13 mouse cellular contexts compared by ENCODE assay signal in the genomic region with DNA sequence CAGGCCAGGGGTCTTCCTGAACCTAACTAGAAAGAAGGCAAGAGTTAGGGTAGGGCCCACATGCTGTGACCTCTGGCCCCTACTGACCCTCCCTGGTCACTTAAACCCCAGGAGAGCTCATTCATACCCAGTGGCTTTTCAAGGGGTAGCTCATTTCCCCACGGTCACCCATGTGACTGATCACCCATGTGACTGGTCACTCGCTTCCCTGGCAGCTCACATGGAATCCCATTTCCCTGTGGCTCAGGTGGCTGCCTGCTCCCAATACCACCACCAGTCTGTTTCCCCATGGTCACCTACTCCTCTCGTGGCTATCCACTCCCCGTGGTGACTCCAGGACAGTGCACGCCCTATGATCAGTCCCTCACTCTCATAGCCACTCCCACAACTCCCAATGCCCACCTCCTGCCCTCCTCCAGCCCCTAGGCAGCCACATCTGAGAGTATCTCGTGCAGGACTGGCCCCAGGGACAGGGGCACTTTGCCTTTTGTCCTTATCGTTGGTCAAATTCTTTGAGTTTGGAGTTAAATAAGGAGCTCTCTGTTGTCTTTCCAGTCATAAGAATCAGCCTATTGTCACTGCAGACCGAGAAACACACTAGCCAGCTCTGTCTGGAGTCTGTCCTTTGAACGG. TPM values are rescaled to one million over a fixed set of nuclear protein-coding genes. Genes with fewer than 3 reads are reported as not detected.
DNase-seq lines count a peak whose midpoint lies in the region; ATAC-seq lines count a peak whose summit lies in the region.
"Had no signal": no experiment of that assay in that cellular context is flagged by ENCODE, and none has a peak within 500 bp of the region (broad histone marks: within the 10 kb centered on the region; RNA-seq: fewer than 3 reads in every experiment).

No protein-coding gene starts in this region.

- no peaks in the 10 kb centered on the region for H3K36me3 ChIP-seq in heart, embryonic 16.5 days (ENCODE audit: control insufficient read depth, insufficient read depth)
- no peaks in the 10 kb centered on the region for H3K36me3 ChIP-seq in heart, embryonic 12.5 days
- no peaks in the 10 kb centered on the region for H3K36me3 ChIP-seq in midbrain, embryonic 12.5 days
- no peaks in the 10 kb centered on the region for H3K36me3 ChIP-seq in midbrain, embryonic 16.5 days (ENCODE audit: control insufficient read depth, insufficient read depth, low read length)
- H3K36me3 ChIP-seq in hindbrain, embryonic 12.5 days = no peaks in the 10 kb centered on the region
- H3K36me3 ChIP-seq in stomach, embryonic 16.5 days (ENCODE audit: control insufficient read depth, insufficient read depth, low read length) = no peaks in the 10 kb centered on the region
- H3K36me3 ChIP-seq: liver, embryonic 15.5 days had no signal

- H3K9ac ChIP-seq in heart, embryonic 16.5 days (ENCODE audit: low read length) = no peak overlapping the region
- no peak overlapping the region for H3K9ac ChIP-seq in heart, embryonic 12.5 days
- H3K9ac ChIP-seq in midbrain, embryonic 12.5 days (replicated peaks) = no peak overlapping the region
- H3K9ac ChIP-seq in midbrain, embryonic 16.5 days (ENCODE audit: low read depth, low read length) = no peak overlapping the region
- H3K9ac ChIP-seq in hindbrain, embryonic 12.5 days = no peak overlapping the region
- H3K9ac ChIP-seq in stomach, embryonic 16.5 days (ENCODE audit: low read length) = peak overlapping the region; percentile 37; the same call in 1 of the 2 replicates
- H3K9ac ChIP-seq: liver, embryonic 15.5 days had no signal

- H3K4me1 ChIP-seq in heart, embryonic 16.5 days (ENCODE audit: control insufficient read depth, insufficient read depth, low read length) = peaks cover 85% of the 10 kb centered on the region
- peaks cover 97% of the 10 kb centered on the region for H3K4me1 ChIP-seq in heart, embryonic 12.5 days (replicated peaks)
- H3K4me1 ChIP-seq in midbrain, embryonic 12.5 days = peaks cover 90% of the 10 kb centered on the region
- peaks cover 45% of the 10 kb centered on the region for H3K4me1 ChIP-seq in midbrain, embryonic 16.5 days (ENCODE audit: control insufficient read depth, insufficient read depth, low read length)
- H3K4me1 ChIP-seq in hindbrain, embryonic 12.5 days = peaks cover 93% of the 10 kb centered on the region
- peaks cover 89% of the 10 kb centered on the region for H3K4me1 ChIP-seq in stomach, embryonic 16.5 days (ENCODE audit: control insufficient read depth, insufficient read depth, low read length)
- H3K4me1 ChIP-seq: liver, embryonic 15.5 days had no signal

- no peaks in the 10 kb centered on the region for H3K27me3 ChIP-seq in heart, embryonic 16.5 days (ENCODE audit: control insufficient read depth, insufficient read depth, low read length)
- H3K27me3 ChIP-seq in heart, embryonic 12.5 days (replicated peaks) = no peaks in the 10 kb centered on the region
- no peaks in the 10 kb centered on the region for H3K27me3 ChIP-seq in midbrain, embryonic 12.5 days
- H3K27me3 ChIP-seq in midbrain, embryonic 16.5 days (ENCODE audit: control insufficient read depth, insufficient read depth, low read depth, low read length) = no peaks in the 10 kb centered on the region
- no peaks in the 10 kb centered on the region for H3K27me3 ChIP-seq in hindbrain, embryonic 12.5 days
- no peaks in the 10 kb centered on the region for H3K27me3 ChIP-seq in stomach, embryonic 16.5 days (ENCODE audit: control insufficient read depth, insufficient read depth, low read length)
- H3K27me3 ChIP-seq: CH12.LX; liver, embryonic 15.5 days had no signal

- H3K9me3 ChIP-seq in heart, embryonic 16.5 days (replicated peaks; ENCODE audit: control insufficient read depth, low read length) = no peaks in the 10 kb centered on the region
- no peaks in the 10 kb centered on the region for H3K9me3 ChIP-seq in heart, embryonic 12.5 days (replicated peaks)
- H3K9me3 ChIP-seq in midbrain, embryonic 12.5 days = no peaks in the 10 kb centered on the region
- no peaks in the 10 kb centered on the region for H3K9me3 ChIP-seq in midbrain, embryonic 16.5 days (replicated peaks; ENCODE audit: control insufficient read depth, low read length, poor library complexity, severe bottlenecking)
- no peaks in the 10 kb centered on the region for H3K9me3 ChIP-seq in hindbrain, embryonic 12.5 days (replicated peaks)
- no peaks in the 10 kb centered on the region for H3K9me3 ChIP-seq in stomach, embryonic 16.5 days (replicated peaks; ENCODE audit: control insufficient read depth, low read length)
- H3K9me3 ChIP-seq: liver, embryonic 15.5 days had no signal

- H3K4me2 ChIP-seq in heart, embryonic 16.5 days (ENCODE audit: low read depth, low read length) = no peak overlapping the region
- no peak overlapping the region for H3K4me2 ChIP-seq in heart, embryonic 12.5 days
- no peak overlapping the region for H3K4me2 ChIP-seq in midbrain, embryonic 12.5 days (replicated peaks)
- no peak overlapping the region for H3K4me2 ChIP-seq in midbrain, embryonic 16.5 days (ENCODE audit: low read length)
- H3K4me2 ChIP-seq in hindbrain, embryonic 12.5 days (replicated peaks) = no peak overlapping the region
- no peak overlapping the region for H3K4me2 ChIP-seq in stomach, embryonic 16.5 days (ENCODE audit: low read depth, low read length)
- H3K4me2 ChIP-seq: liver, embryonic 15.5 days had no signal

- ATAC-seq in heart, embryonic 16.5 days (replicated peaks; ENCODE audit: extremely low read depth, insufficient read depth, low FRiP score) = no peak
- ATAC-seq in heart, embryonic 12.5 days (ENCODE audit: insufficient number of reproducible peaks, low FRiP score) = no peak
- ATAC-seq in midbrain, embryonic 12.5 days (ENCODE audit: low FRiP score, low read depth) = no peak
- no peak for ATAC-seq in midbrain, embryonic 16.5 days
- no peak for ATAC-seq in hindbrain, embryonic 12.5 days (ENCODE audit: low FRiP score)
- no peak for ATAC-seq in stomach, embryonic 16.5 days (ENCODE audit: insufficient read depth, low FRiP score)
- ATAC-seq: inflammation-experienced regulatory T-cells, adult 6 months had no signal

- H3K4me3 ChIP-seq in heart, embryonic 16.5 days (ENCODE audit: low read length) = no peak overlapping the region
- no peak overlapping the region for H3K4me3 ChIP-seq in heart, embryonic 12.5 days
- no peak overlapping the region for H3K4me3 ChIP-seq in midbrain, embryonic 12.5 days
- no peak overlapping the region for H3K4me3 ChIP-seq in midbrain, embryonic 16.5 days (ENCODE audit: low read depth, low read length)
- H3K4me3 ChIP-seq in hindbrain, embryonic 12.5 days = no peak overlapping the region
- no peak overlapping the region for H3K4me3 ChIP-seq in stomach, embryonic 16.5 days (replicated peaks; ENCODE audit: low read length)
- H3K4me3 ChIP-seq: left cerebral cortex, adult 2 months; liver, embryonic 15.5 days had no signal

- DNase-seq in cerebellum, adult 9-11 months = no peak
- no peak for DNase-seq in adrenal gland, postnatal 36 days
- DNase-seq: thymus, adult 2 months had no signal

- H3K27ac ChIP-seq in heart, embryonic 16.5 days (ENCODE audit: low read length) = peak overlapping the region; percentile 80
- no peak overlapping the region for H3K27ac ChIP-seq in heart, embryonic 12.5 days (ENCODE audit: poor library complexity, severe bottlenecking)
- H3K27ac ChIP-seq in midbrain, embryonic 12.5 days (replicated peaks) = peak overlapping the region; percentile 52
- H3K27ac ChIP-seq in midbrain, embryonic 16.5 days (ENCODE audit: low read length) = no peak overlapping the region
- peak overlapping the region; percentile 66 for H3K27ac ChIP-seq in hindbrain, embryonic 12.5 days
- peak overlapping the region; percentile 53; the same call in 1 of the 2 replicates for H3K27ac ChIP-seq in stomach, embryonic 16.5 days (ENCODE audit: low read length)
- H3K27ac ChIP-seq: left cerebral cortex, adult 2 months; liver, embryonic 15.5 days had no signal

- WGBS in heart, embryonic 16.5 days = 41% methylated on average over 9 of the region's 9 CpGs
- WGBS in heart, embryonic 12.5 days = 36% methylated on average over 9 of the region's 9 CpGs
- WGBS in midbrain, embryonic 12.5 days = 26% methylated on average over 9 of the region's 9 CpGs
- 26% methylated on average over 9 of the region's 9 CpGs for WGBS in midbrain, embryonic 16.5 days
- WGBS in hindbrain, embryonic 12.5 days = 24% methylated on average over 9 of the region's 9 CpGs
- 45% methylated on average over 9 of the region's 9 CpGs for WGBS in stomach, embryonic 16.5 days

RNA-seq across cellular contexts. Expression of a gene that starts 17.8 kb away (rescaled TPM):
- polyA plus RNA-seq in heart, embryonic 16.5 days (2015; fragmentation: Nextera tagmentation; extraction: Ambion mirVana) = 4.1 and 4.3 TPM in 2 replicates
- polyA plus RNA-seq in heart, embryonic 12.5 days (2016; fragmentation: Nextera tagmentation; extraction: Ambion mirVana) = 4.0 and 4.5 TPM in 2 replicates
- polyA plus RNA-seq in midbrain, embryonic 12.5 days (2016; fragmentation: Nextera tagmentation; extraction: Ambion mirVana) = 4.6 and 4.8 TPM in 2 replicates
- 3.4 and 4.5 TPM in 2 replicates for polyA plus RNA-seq in midbrain, embryonic 16.5 days (2015; fragmentation: Nextera tagmentation; extraction: Ambion mirVana)
- 5.6 and 6.3 TPM in 2 replicates for polyA plus RNA-seq in hindbrain, embryonic 12.5 days (2016; fragmentation: Nextera tagmentation; extraction: Ambion mirVana)
- 7.2 and 7.4 TPM in 2 replicates for polyA plus RNA-seq in stomach, embryonic 16.5 days (2015; fragmentation: Nextera tagmentation; extraction: Ambion mirVana)
- 10 to 100 TPM; 54.8 to 55.5 TPM for total RNA-seq in adrenal gland, postnatal 36 days (2021)

RNA-seq across cellular contexts. Expression of a gene that starts 39.9 kb away (rescaled TPM):
- 1.7 and 3.1 TPM in 2 replicates for polyA plus RNA-seq in heart, embryonic 16.5 days (2015; fragmentation: Nextera tagmentation; extraction: Ambion mirVana)
- polyA plus RNA-seq in heart, embryonic 12.5 days (2016; fragmentation: Nextera tagmentation; extraction: Ambion mirVana) = not detected in 2 replicates
- 0.63 and 0.80 TPM in 2 replicates for polyA plus RNA-seq in midbrain, embryonic 12.5 days (2016; fragmentation: Nextera tagmentation; extraction: Ambion mirVana)
- 0.30 TPM in 1 of 2 replicates, not detected in the other for polyA plus RNA-seq in midbrain, embryonic 16.5 days (2015; fragmentation: Nextera tagmentation; extraction: Ambion mirVana)
- polyA plus RNA-seq in hindbrain, embryonic 12.5 days (2016; fragmentation: Nextera tagmentation; extraction: Ambion mirVana) = 0.28 TPM in 1 of 2 replicates, not detected in the other
- 0.70 and 1.0 TPM in 2 replicates for polyA plus RNA-seq in stomach, embryonic 16.5 days (2015; fragmentation: Nextera tagmentation; extraction: Ambion mirVana)
- 1 to 10 TPM; 1.6 to 4.9 TPM for total RNA-seq in adrenal gland, postnatal 36 days (2021)

Comparison
In these comparisons a context has a peak if more than half of its experiments do, and no peak if none do; other contexts are left out.
1. H3K27ac ChIP-seq: peak in heart, embryonic 16.5 days (single experiment), midbrain, embryonic 12.5 days (single experiment), hindbrain, embryonic 12.5 days (single experiment) and stomach, embryonic 16.5 days (single experiment); none in heart, embryonic 12.5 days (single experiment) and midbrain, embryonic 16.5 days (single experiment).